Mouse (Mus musculus): ENCODE data around the gene Socs3.

Socs3 gene

GRCm38 (mm10) chr11:117924466-117924865 lies 45.4 kb downstream of the Socs3 start:
- DNase-seq (ENCODE audit: low spot score in 2 of 2): no peak

GRCm38 (mm10) chr11:117923279-117923678 lies 46.6 kb downstream of the Socs3 start:
- DNase-seq (ENCODE audit: low spot score in 2 of 2): no peak

- no peak for DNase-seq (ENCODE audit: low spot score in 2 of 2)
These were observed 50.6 kb downstream of the Socs3 start for GRCm38 (mm10) chr11:117919211-117919610.

GRCm38 (mm10) chr11:117918541-117918940 lies 51.3 kb downstream of the Socs3 start:
- DNase-seq (ENCODE audit: low spot score in 2 of 2): peak in 1 of 2 experiments; percentile 42

Measured in spleen, postnatal 10 days (tissue).